Comparison of ENCODE assay signal across 10 mouse cellular contexts in the genomic region with DNA sequence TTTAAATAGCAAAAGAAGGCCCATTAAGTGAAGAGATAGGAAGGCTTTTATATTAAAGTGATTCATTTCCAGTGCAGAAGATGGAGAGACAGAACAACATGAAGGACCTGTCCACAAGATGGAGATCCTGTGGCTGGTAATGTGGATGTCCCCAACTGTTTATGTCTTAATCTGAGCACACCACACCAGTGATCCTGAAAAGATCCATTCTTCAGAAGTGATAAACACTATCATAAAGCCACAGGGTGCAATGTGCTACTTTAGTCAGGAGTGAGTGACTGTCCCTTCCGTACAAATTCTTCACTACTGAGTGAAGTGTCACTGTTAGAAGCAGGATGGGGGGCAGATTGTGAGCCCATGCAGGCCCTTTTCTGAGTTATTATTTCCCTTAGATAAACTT. TPM values are rescaled to one million over a fixed set of nuclear protein-coding genes. Genes with fewer than 3 reads are reported as not detected.
DNase-seq lines count a peak whose midpoint lies in the region; ATAC-seq lines count a peak whose summit lies in the region.
"Had no signal": no experiment of that assay in that cellular context is flagged by ENCODE, and none has a peak within 500 bp of the region (broad histone marks: within the 10 kb centered on the region; RNA-seq: fewer than 3 reads in every experiment).

No protein-coding gene starts in this region.

- 0 out of 2 replicates have a peak, but pooled peaks cover 3% of the 10 kb centered on the region for H3K36me3 ChIP-seq in lung, embryonic 16.5 days (ENCODE audit: control insufficient read depth, insufficient read depth, low read length)
- peaks cover 49% of the 10 kb centered on the region for H3K36me3 ChIP-seq in forebrain, embryonic 10.5 days (replicated peaks)
- H3K36me3 ChIP-seq in limb, embryonic 11.5 days (ENCODE audit: control insufficient read depth, insufficient read depth, low read length), result no peaks in the 10 kb centered on the region
- peaks cover 20% of the 10 kb centered on the region; the same call in 1 of the 2 replicates for H3K36me3 ChIP-seq in neural tube, embryonic 13.5 days

- no peak for DNase-seq in lung, postnatal 14 days
- no peak for DNase-seq in forebrain, embryonic 10.5 days (ENCODE audit: extremely low spot score, low spot score)
- no peak for DNase-seq in limb, embryonic 11.5 days (ENCODE audit: low spot score)
- DNase-seq in layer of hippocampus, postnatal 10 days (ENCODE audit: low spot score in 2 of 2), result no peak
- no peak for DNase-seq in frontal cortex, postnatal 14 days (ENCODE audit: low spot score in 2 of 2)
- DNase-seq: adrenal gland, postnatal 10 days; gastrocnemius, postnatal 36 days had no signal

- 79% methylated on average over 1 of the region's 1 CpGs for WGBS in lung, embryonic 16.5 days
- 94% methylated on average over 1 of the region's 1 CpGs for WGBS in forebrain, embryonic 10.5 days
- WGBS in limb, embryonic 11.5 days, result 97% methylated on average over 1 of the region's 1 CpGs
- WGBS in neural tube, embryonic 13.5 days, result 61% methylated on average over 1 of the region's 1 CpGs

- no peak overlapping the region; the same call in 1 of the 2 replicates for H3K4me3 ChIP-seq in lung, embryonic 16.5 days (ENCODE audit: low read length)
- H3K4me3 ChIP-seq in forebrain, embryonic 10.5 days, result peak overlapping the region; percentile 96
- H3K4me3 ChIP-seq in limb, embryonic 11.5 days (ENCODE audit: low read depth, low read length), result peak overlapping the region; percentile 92
- peak overlapping the region; percentile 98 for H3K4me3 ChIP-seq in neural tube, embryonic 13.5 days

- H3K4me1 ChIP-seq in lung, embryonic 16.5 days (replicated peaks; ENCODE audit: control insufficient read depth, insufficient read depth, low read length), result 0 out of 2 replicates have a peak, but pooled peaks cover 5% of the 10 kb centered on the region
- H3K4me1 ChIP-seq in forebrain, embryonic 10.5 days, result peaks cover 29% of the 10 kb centered on the region
- peaks cover 7% of the 10 kb centered on the region for H3K4me1 ChIP-seq in limb, embryonic 11.5 days (ENCODE audit: control insufficient read depth, insufficient read depth, low read length)
- H3K4me1 ChIP-seq in neural tube, embryonic 13.5 days (replicated peaks), result peaks cover 21% of the 10 kb centered on the region

- H3K27me3 ChIP-seq in lung, embryonic 16.5 days (ENCODE audit: control insufficient read depth, insufficient read depth, low read depth, low read length), result no peaks in the 10 kb centered on the region
- no peaks in the 10 kb centered on the region for H3K27me3 ChIP-seq in forebrain, embryonic 10.5 days (ENCODE audit: poor library complexity, severe bottlenecking)
- no peaks in the 10 kb centered on the region for H3K27me3 ChIP-seq in limb, embryonic 11.5 days (ENCODE audit: control insufficient read depth, insufficient read depth, low read length)
- no peaks in the 10 kb centered on the region for H3K27me3 ChIP-seq in neural tube, embryonic 13.5 days

- H3K4me2 ChIP-seq in lung, embryonic 16.5 days (ENCODE audit: low read depth, low read length), result peak overlapping the region; percentile 77
- H3K4me2 ChIP-seq in limb, embryonic 11.5 days (ENCODE audit: low read depth, severe bottlenecking), result 0 out of 2 replicates have a peak overlapping the region, but pooled peaks have one; percentile 93
- H3K4me2 ChIP-seq in neural tube, embryonic 13.5 days, result peak overlapping the region; percentile 94

- no peak overlapping the region for H3K9ac ChIP-seq in lung, embryonic 16.5 days (ENCODE audit: low read length)
- no peak overlapping the region for H3K9ac ChIP-seq in limb, embryonic 11.5 days (ENCODE audit: low read length)
- H3K9ac ChIP-seq in neural tube, embryonic 13.5 days, result peak overlapping the region; percentile 98

- no peak overlapping the region for H3K27ac ChIP-seq in lung, embryonic 16.5 days (ENCODE audit: low read length)
- H3K27ac ChIP-seq in forebrain, embryonic 10.5 days, result no peak overlapping the region
- no peak overlapping the region for H3K27ac ChIP-seq in limb, embryonic 11.5 days (replicated peaks; ENCODE audit: low read depth, low read length)
- no peak overlapping the region for H3K27ac ChIP-seq in neural tube, embryonic 13.5 days (replicated peaks)

- no peaks in the 10 kb centered on the region; the same call in 1 of the 2 replicates for H3K9me3 ChIP-seq in lung, embryonic 16.5 days (ENCODE audit: control insufficient read depth, low read length)
- no peaks in the 10 kb centered on the region for H3K9me3 ChIP-seq in forebrain, embryonic 10.5 days
- H3K9me3 ChIP-seq in limb, embryonic 11.5 days (ENCODE audit: control insufficient read depth, low read length), result no peaks in the 10 kb centered on the region
- no peaks in the 10 kb centered on the region for H3K9me3 ChIP-seq in neural tube, embryonic 13.5 days

- ATAC-seq in lung, embryonic 16.5 days (ENCODE audit: low read depth), result no peak
- no peak for ATAC-seq in limb, embryonic 11.5 days (ENCODE audit: insufficient number of reproducible peaks, low FRiP score, low TSS enrichment, low read depth)
- no peak for ATAC-seq in neural tube, embryonic 13.5 days (ENCODE audit: low read depth)
- ATAC-seq in CD4-positive, CD25-positive, alpha-beta regulatory T cell, adult 4 months, result no peak

RNA-seq across cellular contexts. Expression of gene Slc35e2, which starts 1.5 kb away (rescaled TPM):
- 5.9 and 6.5 TPM in 2 replicates for polyA plus RNA-seq in lung, embryonic 16.5 days (2015; fragmentation: Nextera tagmentation; extraction: Ambion mirVana)
- polyA plus RNA-seq in forebrain, embryonic 10.5 days (2016; fragmentation: Nextera tagmentation; extraction: Ambion mirVana), result 10.7 and 12.9 TPM in 2 replicates
- polyA plus RNA-seq in limb, embryonic 11.5 days (2014; fragmentation: Nextera tagmentation; extraction: Ambion mirVana), result 16.1 and 16.4 TPM in 2 replicates
- 14.6 and 15.9 TPM in 2 replicates for polyA plus RNA-seq in neural tube, embryonic 13.5 days (2015; fragmentation: Nextera tagmentation; extraction: Ambion mirVana)
- total RNA-seq in layer of hippocampus, postnatal 10 days (2021), result 10 to 100 TPM; 37.9 to 38.6 TPM
- 1 to 10 TPM; 9.1 to 9.7 TPM for polyA plus RNA-seq in CD4-positive, CD25-positive, alpha-beta regulatory T cell, adult 4 months (2017; shearing (Covaris generic))

RNA-seq across cellular contexts. Expression of gene Cdk11b, which starts 21.9 kb away (rescaled TPM):
- polyA plus RNA-seq in lung, embryonic 16.5 days (2015; fragmentation: Nextera tagmentation; extraction: Ambion mirVana), result 51.8 and 54.6 TPM in 2 replicates
- polyA plus RNA-seq in forebrain, embryonic 10.5 days (2016; fragmentation: Nextera tagmentation; extraction: Ambion mirVana), result 83.9 and 86.7 TPM in 2 replicates
- 69.4 and 79.9 TPM in 2 replicates for polyA plus RNA-seq in limb, embryonic 11.5 days (2014; fragmentation: Nextera tagmentation; extraction: Ambion mirVana)
- polyA plus RNA-seq in neural tube, embryonic 13.5 days (2015; fragmentation: Nextera tagmentation; extraction: Ambion mirVana), result 54.7 and 61.6 TPM in 2 replicates
- total RNA-seq in layer of hippocampus, postnatal 10 days (2021), result 10 to 100 TPM; 53.5 to 59.7 TPM
- polyA plus RNA-seq in CD4-positive, CD25-positive, alpha-beta regulatory T cell, adult 4 months (2017; shearing (Covaris generic)), result 100 to 1,000 TPM; 121 to 144 TPM

RNA-seq across cellular contexts. Expression of gene Nadk, which starts 40.6 kb away (rescaled TPM):
- 71.9 and 76.3 TPM in 2 replicates for polyA plus RNA-seq in lung, embryonic 16.5 days (2015; fragmentation: Nextera tagmentation; extraction: Ambion mirVana)
- polyA plus RNA-seq in forebrain, embryonic 10.5 days (2016; fragmentation: Nextera tagmentation; extraction: Ambion mirVana), result 118 and 122 TPM in 2 replicates
- polyA plus RNA-seq in limb, embryonic 11.5 days (2014; fragmentation: Nextera tagmentation; extraction: Ambion mirVana), result 99.1 and 105 TPM in 2 replicates
- polyA plus RNA-seq in neural tube, embryonic 13.5 days (2015; fragmentation: Nextera tagmentation; extraction: Ambion mirVana), result 77.5 and 91.5 TPM in 2 replicates
- total RNA-seq in layer of hippocampus, postnatal 10 days (2021), result 10 to 100 TPM; 55.8 to 63.5 TPM
- 10 to 100 TPM; 64.7 to 81.5 TPM for polyA plus RNA-seq in CD4-positive, CD25-positive, alpha-beta regulatory T cell, adult 4 months (2017; shearing (Covaris generic))

RNA-seq across cellular contexts. Expression of gene Gm10563, which starts 42.5 kb away (rescaled TPM):
- polyA plus RNA-seq in lung, embryonic 16.5 days (2015; fragmentation: Nextera tagmentation; extraction: Ambion mirVana), result not detected in 2 replicates
- not detected in 2 replicates for polyA plus RNA-seq in forebrain, embryonic 10.5 days (2016; fragmentation: Nextera tagmentation; extraction: Ambion mirVana)
- polyA plus RNA-seq in limb, embryonic 11.5 days (2014; fragmentation: Nextera tagmentation; extraction: Ambion mirVana), result not detected in 2 replicates
- not detected in 2 replicates for polyA plus RNA-seq in neural tube, embryonic 13.5 days (2015; fragmentation: Nextera tagmentation; extraction: Ambion mirVana)
- total RNA-seq in layer of hippocampus, postnatal 10 days (2021), result not detected
- polyA plus RNA-seq in CD4-positive, CD25-positive, alpha-beta regulatory T cell, adult 4 months (2017; shearing (Covaris generic)), result not detected
- total RNA-seq: adrenal gland, postnatal 10 days; gastrocnemius, postnatal 36 days had no signal

RNA-seq across cellular contexts. Expression of gene Mmp23, which starts 50.4 kb away (rescaled TPM):
- 43.3 and 47.2 TPM in 2 replicates for polyA plus RNA-seq in lung, embryonic 16.5 days (2015; fragmentation: Nextera tagmentation; extraction: Ambion mirVana)
- 1.8 and 2.8 TPM in 2 replicates for polyA plus RNA-seq in forebrain, embryonic 10.5 days (2016; fragmentation: Nextera tagmentation; extraction: Ambion mirVana)
- polyA plus RNA-seq in limb, embryonic 11.5 days (2014; fragmentation: Nextera tagmentation; extraction: Ambion mirVana), result 11.3 and 12.2 TPM in 2 replicates
- 3.9 and 5.4 TPM in 2 replicates for polyA plus RNA-seq in neural tube, embryonic 13.5 days (2015; fragmentation: Nextera tagmentation; extraction: Ambion mirVana)
- total RNA-seq in layer of hippocampus, postnatal 10 days (2021), result 1 to 10 TPM; 2.7 to 4.1 TPM
- not detected for polyA plus RNA-seq in CD4-positive, CD25-positive, alpha-beta regulatory T cell, adult 4 months (2017; shearing (Covaris generic))
